Mouse (Mus musculus): ENCODE measurements at regions not wholly inside any gene's neighbourhood (a gene's known extent, or its start where the extent isn't known, plus 50 kb on each side); places are given as distances from the start of the nearest gene placed in this dataset.
"Not testable (repeated sequence)": the region's sequence is repeated elsewhere in the genome, so short reads cannot be mapped to it uniquely, and the experiment has no call there.

- no peak for DNase-seq
These were observed 212.2 kb upstream of the Smim15 start for GRCm38 (mm10) chr13:107831997-107832396.

GRCm38 (mm10) chr13:107831221-107831681, 213.0 kb upstream of the Smim15 start:
- peak; percentile 97 for DNase-seq

- DNase-seq = no peak
These were observed 214.0 kb upstream of the Smim15 start for GRCm38 (mm10) chr13:107830281-107830680.

- DNase-seq = no peak
These were observed 214.4 kb upstream of the Smim15 start for GRCm38 (mm10) chr13:107829861-107830260.

- DNase-seq = no peak
These were observed 218.6 kb upstream of the Smim15 start for GRCm38 (mm10) chr13:107825636-107826035.

- no peak for DNase-seq
These were observed 220.9 kb upstream of the Smim15 start for GRCm38 (mm10) chr13:107823342-107823741.

- no peak for DNase-seq
These were observed 222.0 kb upstream of the Smim15 start for GRCm38 (mm10) chr13:107822198-107822597.

- no peak for DNase-seq
These were observed 230.6 kb upstream of the Smim15 start for GRCm38 (mm10) chr13:107813562-107814161.

GRCm38 (mm10) chr13:107812014-107812413, 232.2 kb upstream of the Smim15 start:
- DNase-seq = no peak

- no peak for DNase-seq
These were observed 233.4 kb upstream of the Smim15 start for GRCm38 (mm10) chr13:107810802-107811192.

- DNase-seq = no peak
These were observed 234.0 kb upstream of the Smim15 start for GRCm38 (mm10) chr13:107810060-107810801.

GRCm38 (mm10) chr13:107808961-107809360, 235.3 kb upstream of the Smim15 start:
- DNase-seq = no peak

- DNase-seq = no peak
These were observed 239.8 kb upstream of the Smim15 start for GRCm38 (mm10) chr13:107804418-107804817.

- no peak for DNase-seq
These were observed 244.9 kb upstream of the Smim15 start for GRCm38 (mm10) chr13:107799199-107799945.

- no peak for DNase-seq
These were observed 246.1 kb upstream of the Smim15 start for GRCm38 (mm10) chr13:107798144-107798543.

- DNase-seq = no peak
These were observed 248.7 kb upstream of the Smim15 start for GRCm38 (mm10) chr13:107795516-107795915.

GRCm38 (mm10) chr13:107791770-107792169, 252.5 kb upstream of the Smim15 start:
- DNase-seq = no peak

GRCm38 (mm10) chr13:107784971-107785370, 259.3 kb upstream of the Smim15 start:
- DNase-seq = no peak

GRCm38 (mm10) chr13:107781741-107782140, 262.5 kb upstream of the Smim15 start:
- no peak for DNase-seq

- DNase-seq = no peak
These were observed 263.0 kb upstream of the Smim15 start for GRCm38 (mm10) chr13:107781221-107781620.

- no peak for DNase-seq
These were observed 264.7 kb upstream of the Smim15 start for GRCm38 (mm10) chr13:107779591-107779990.

GRCm38 (mm10) chr13:107774499-107774898, 269.7 kb upstream of the Smim15 start:
- not testable (repeated sequence) for DNase-seq

- no peak for DNase-seq
These were observed 277.0 kb upstream of the Smim15 start for GRCm38 (mm10) chr13:107767262-107767624.
